Mouse (Mus musculus): Measurements from ENCODE around the gene Prl8a6.

The Prl8a6 gene

GRCm38 (mm10) chr13:27438588-27438987 lies at the start of gene Prl8a6:
TSS of gene Prl8a6 (minus strand) at chr13:27438688.
- no peak for DNase-seq

- DNase-seq, result no peak
Observed at GRCm38 (mm10) chr13:27433159-27433558, 5.3 kb downstream of the Prl8a6 start.

GRCm38 (mm10) chr13:27413640-27414039 lies 24.8 kb downstream of the Prl8a6 start:
- no peak for DNase-seq

- DNase-seq, result no peak
Observed at GRCm38 (mm10) chr13:27399061-27399724, 39.3 kb downstream of the Prl8a6 start.

- no peak for DNase-seq
Observed at GRCm38 (mm10) chr13:27390746-27391145, 47.7 kb downstream of the Prl8a6 start, which contains the start of gene Prl2b1. TSS of gene Prl2b1 (minus strand) at chr13:27390846.
